Mouse (Mus musculus) embryonic facial prominence, embryonic 12.5 days (tissue): Measurements from ENCODE around the gene Mybpc1. TPM values are rescaled to one million over a fixed set of nuclear protein-coding genes. Genes with fewer than 3 reads are reported as not detected.

Experiments used
- ATAC-seq: fragments of 200-750 bp; cut with Nextera tagmentation; 2 replicates; pipeline ENCODE4 v1.8.0; 2017; ENCODE audit not compliant: insufficient number of reproducible peaks, insufficient read depth, low FRiP score, low TSS enrichment
- H3K27ac ChIP-seq: fragments of 300-500 bp; sonication (generic); 2 replicates; pipeline ENCODE4 v1.5.1; 2016; ENCODE audit warnings: mild to moderate bottlenecking
- H3K27me3 ChIP-seq: fragments of 300-500 bp; sonication (generic); 2 replicates; pipeline ENCODE4 v1.6.1; 2016; ENCODE audit warnings: mild to moderate bottlenecking, moderate library complexity
- H3K36me3 ChIP-seq: fragments of 300-500 bp; sonication (generic); 2 replicates; pipeline ENCODE4 v1.6.1; 2016; ENCODE audit warnings: mild to moderate bottlenecking
- H3K4me1 ChIP-seq: fragments of 300-500 bp; sonication (generic); 2 replicates; pipeline ENCODE4 v1.6.1; 2016
- H3K4me2 ChIP-seq: fragments of 300-500 bp; sonication (generic); replicated peaks from 2 replicates; pipeline ENCODE4 v1.6.1; 2016; ENCODE audit warnings: mild to moderate bottlenecking, moderate library complexity
- H3K4me3 ChIP-seq: fragments of 300-500 bp; sonication (generic); 2 replicates; pipeline ENCODE4 v1.5.1; 2016; ENCODE audit warnings: mild to moderate bottlenecking
- H3K9ac ChIP-seq: fragments of 300-500 bp; sonication (generic); 2 replicates; pipeline ENCODE4 v1.6.1; 2016; ENCODE audit warnings: mild to moderate bottlenecking, moderate library complexity
- H3K9me3 ChIP-seq: fragments of 300-500 bp; sonication (generic); 2 replicates; pipeline ENCODE4 v1.6.1; 2016; ENCODE audit warnings: mild to moderate bottlenecking, moderate library complexity
- WGBS: fragments of 180-500 bp; shearing (Covaris S2); methylation state at CpG from one replicate; pipeline ENCODE4 v1.1.7; 2016; 5-methylcytosine and 5-hydroxymethylcytosine counted together
- polyA plus RNA-seq: library from polyadenylated mRNA; unstranded; fragments of >200 nt; fragmentation: Nextera tagmentation; extraction: Ambion mirVana; gene quantifications from 2 replicates; pipeline ENCODE4 v1.2.1, GENCODE M21; 2016

Mybpc1 gene
- polyA plus RNA-seq = 7.5 and 10.9 TPM in 2 replicates

DNA sequence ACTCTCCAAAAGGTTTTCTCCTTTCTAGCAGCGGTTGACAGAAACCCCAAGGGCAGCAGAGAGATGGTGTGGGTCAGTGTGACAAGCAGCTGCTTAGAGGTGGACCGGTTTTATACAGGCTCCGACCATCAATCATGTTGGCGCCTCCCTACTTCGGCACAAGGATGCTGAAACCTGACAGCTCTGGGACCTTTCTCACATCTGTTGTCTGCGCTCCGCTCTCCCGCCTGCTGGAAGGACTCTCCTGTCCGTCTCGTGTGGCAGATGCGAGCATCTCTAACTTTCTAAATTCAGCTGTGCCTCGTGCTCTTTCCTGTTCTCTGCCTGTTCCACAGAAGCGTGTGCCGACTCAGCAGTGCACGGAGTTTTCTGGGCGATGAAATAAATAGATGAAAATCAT lies at the start of gene Mybpc1:
Mybpc1 (minus strand) TSS at position 210 of the 400 bp plus-strand sequence.
- 0 out of 2 replicates have a peak within 1 kb of the TSS, but pooled peaks have one; percentile 22 for H3K4me2 ChIP-seq
- H3K4me3 ChIP-seq = no peak within 1 kb of the TSS
- no peaks in the 10 kb centered on the region; the same call in 1 of the 2 replicates for H3K4me1 ChIP-seq
- no peaks in the 10 kb centered on the region for H3K9me3 ChIP-seq
- no peak for ATAC-seq
- no peaks in the 10 kb centered on the region for H3K36me3 ChIP-seq
- H3K27me3 ChIP-seq = no peaks in the 10 kb centered on the region
- H3K9ac ChIP-seq = no peak within 1 kb of the TSS
- 45% methylated on average over 16 of the region's 16 CpGs for WGBS
- H3K27ac ChIP-seq = no peak within 1 kb of the TSS

- H3K9me3 ChIP-seq = no peaks in the 10 kb centered on the region
- no peak overlapping the region for H3K27ac ChIP-seq
- WGBS = 76% methylated on average over 5 of the region's 5 CpGs
- H3K9ac ChIP-seq = no peak overlapping the region
- H3K36me3 ChIP-seq = no peaks in the 10 kb centered on the region
- H3K4me3 ChIP-seq = no peak overlapping the region
- H3K4me2 ChIP-seq = no peak overlapping the region
- H3K27me3 ChIP-seq = no peaks in the 10 kb centered on the region
- no peaks in the 10 kb centered on the region for H3K4me1 ChIP-seq
- ATAC-seq = no peak
Observed at GRCm38 (mm10) chr10:88645448-88645847, 40.5 kb upstream of the Mybpc1 start.

DNA sequence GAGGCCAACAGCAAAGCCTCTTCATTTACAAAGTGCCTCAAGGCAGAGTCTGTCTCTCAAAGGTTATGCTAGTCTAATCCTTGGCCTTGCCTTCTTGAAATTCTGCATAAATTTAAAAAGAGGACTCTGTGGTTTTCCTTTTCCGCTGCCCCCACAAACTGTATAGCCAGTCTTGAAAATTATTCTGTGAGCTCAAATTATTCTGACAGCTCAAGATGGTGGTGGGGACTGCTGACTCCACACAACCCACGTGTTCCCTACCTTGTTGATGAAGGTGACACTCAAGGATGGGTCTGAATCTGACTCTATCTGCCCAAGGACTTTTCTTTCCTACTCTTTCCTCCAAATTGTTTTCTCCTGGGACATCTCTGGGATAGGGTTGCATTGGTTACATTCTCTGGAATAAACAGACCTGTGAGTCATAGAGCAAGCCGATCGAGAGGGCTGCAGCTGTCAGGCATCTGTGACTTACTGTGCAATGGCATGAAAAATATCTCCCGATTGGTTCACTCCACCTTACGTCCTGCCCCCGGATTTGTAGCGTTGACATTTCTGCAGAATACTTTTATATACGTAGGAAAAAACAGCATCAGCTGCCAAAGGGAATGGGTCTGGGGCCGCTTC lies 26.5 kb upstream of the Mybpc1 start:
- Histone ChIP-seq H3K4me3 (no peak overlapping the region), H3K27me3 (no peaks in the 10 kb centered on the region), H3K36me3 (no peaks in the 10 kb centered on the region), H3K27ac (no peak overlapping the region), H3K9ac (no peak overlapping the region), H3K4me1 (no peaks in the 10 kb centered on the region), H3K4me2 (no peak overlapping the region), H3K9me3 (no peaks in the 10 kb centered on the region)
- WGBS = 69% methylated on average over 10 of the region's 10 CpGs
- no peak for ATAC-seq

GRCm38 (mm10) chr10:88630663-88631329 lies 25.8 kb upstream of the Mybpc1 start:
- no peaks in the 10 kb centered on the region for H3K27me3 ChIP-seq
- WGBS = 84% methylated on average over 2 of the region's 2 CpGs
- H3K4me1 ChIP-seq = no peaks in the 10 kb centered on the region
- no peak overlapping the region for H3K4me2 ChIP-seq
- H3K36me3 ChIP-seq = no peaks in the 10 kb centered on the region
- no peak overlapping the region for H3K4me3 ChIP-seq
- no peak overlapping the region for H3K27ac ChIP-seq
- no peaks in the 10 kb centered on the region for H3K9me3 ChIP-seq
- no peak for ATAC-seq
- H3K9ac ChIP-seq = no peak overlapping the region

DNA sequence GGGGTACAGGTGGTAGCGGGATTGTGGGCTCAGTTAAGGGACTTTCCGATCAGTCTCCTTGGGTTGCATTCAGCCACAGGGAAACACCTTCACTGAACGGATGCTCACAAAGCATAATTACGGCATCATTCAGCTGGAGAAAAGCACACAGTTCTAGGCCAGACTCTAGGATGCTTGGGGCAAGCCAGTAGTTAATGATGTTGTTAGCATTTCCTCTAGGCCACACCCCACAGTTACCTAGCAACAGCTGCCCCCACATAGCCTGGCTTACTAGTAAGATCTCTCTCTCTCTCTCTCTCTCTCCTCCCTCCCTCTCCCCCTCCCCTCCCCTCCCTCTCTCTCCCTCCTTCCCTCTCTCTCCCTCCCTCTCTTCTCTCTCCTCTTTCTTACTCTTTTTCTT lies 22.1 kb upstream of the Mybpc1 start:
- Histone ChIP-seq H3K27me3 (no peaks in the 10 kb centered on the region), H3K36me3 (no peaks in the 10 kb centered on the region), H3K9ac (no peak overlapping the region), H3K4me2 (no peak overlapping the region), H3K27ac (no peak overlapping the region), H3K4me1 (no peaks in the 10 kb centered on the region), H3K4me3 (no peak overlapping the region), H3K9me3 (no peaks in the 10 kb centered on the region)
- WGBS = 64% methylated on average over 4 of the region's 4 CpGs
- ATAC-seq = 0 out of 2 replicates have a peak, but pooled peaks have one; percentile 47

- Histone ChIP-seq H3K9ac (no peak overlapping the region), H3K9me3 (no peaks in the 10 kb centered on the region), H3K4me3 (no peak overlapping the region), H3K4me1 (no peaks in the 10 kb centered on the region), H3K4me2 (no peak overlapping the region), H3K27ac (no peak overlapping the region), H3K36me3 (no peaks in the 10 kb centered on the region), H3K27me3 (no peaks in the 10 kb centered on the region)
- WGBS = 63% methylated on average over 3 of the region's 3 CpGs
- no peak for ATAC-seq
Observed at GRCm38 (mm10) chr10:88626176-88626575, 21.2 kb upstream of the Mybpc1 start.

DNA sequence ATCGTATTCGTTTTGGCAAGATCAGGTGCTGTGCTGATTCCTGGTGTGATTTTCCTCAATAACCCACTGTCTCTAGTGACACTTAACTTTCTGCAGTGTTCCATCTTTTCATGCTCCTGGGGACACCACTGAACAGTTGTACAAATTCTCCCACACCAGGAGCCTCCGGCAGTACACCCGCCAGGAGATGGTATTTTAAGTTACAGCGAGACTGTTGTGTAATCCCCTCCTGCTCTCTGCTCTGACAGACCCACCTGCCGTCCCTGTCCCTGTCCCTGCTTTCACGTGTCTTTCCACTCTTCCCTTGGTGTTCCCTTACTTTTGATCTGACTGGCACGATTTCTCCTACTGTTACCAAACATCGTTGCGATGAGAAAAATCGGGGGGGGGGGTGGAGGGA lies 19.3 kb upstream of the Mybpc1 start:
- Histone ChIP-seq H3K4me2 (no peak overlapping the region), H3K9me3 (no peaks in the 10 kb centered on the region), H3K4me3 (no peak overlapping the region), H3K9ac (no peak overlapping the region), H3K27ac (no peak overlapping the region), H3K27me3 (no peaks in the 10 kb centered on the region), H3K4me1 (no peaks in the 10 kb centered on the region), H3K36me3 (no peaks in the 10 kb centered on the region)
- ATAC-seq = no peak
- WGBS = 87% methylated on average over 11 of the region's 11 CpGs

GRCm38 (mm10) chr10:88622624-88623023 lies 17.7 kb upstream of the Mybpc1 start:
- no peak overlapping the region for H3K4me3 ChIP-seq
- WGBS = 83% methylated on average over 16 of the region's 16 CpGs
- H3K9me3 ChIP-seq = no peaks in the 10 kb centered on the region
- ATAC-seq = no peak
- no peak overlapping the region for H3K9ac ChIP-seq
- H3K4me1 ChIP-seq = no peaks in the 10 kb centered on the region
- H3K27me3 ChIP-seq = no peaks in the 10 kb centered on the region
- no peak overlapping the region for H3K27ac ChIP-seq
- H3K36me3 ChIP-seq = no peaks in the 10 kb centered on the region
- H3K4me2 ChIP-seq = no peak overlapping the region

GRCm38 (mm10) chr10:88620809-88621208 lies 15.9 kb upstream of the Mybpc1 start:
- Histone ChIP-seq H3K4me3 (no peak overlapping the region), H3K27ac (no peak overlapping the region), H3K4me1 (no peaks in the 10 kb centered on the region), H3K27me3 (no peaks in the 10 kb centered on the region), H3K36me3 (no peaks in the 10 kb centered on the region), H3K9ac (no peak overlapping the region), H3K9me3 (no peaks in the 10 kb centered on the region), H3K4me2 (no peak overlapping the region)
- 87% methylated on average over 3 of the region's 3 CpGs for WGBS
- ATAC-seq = no peak

- Histone ChIP-seq H3K4me1 (no peaks in the 10 kb centered on the region), H3K4me2 (no peak overlapping the region), H3K9me3 (no peaks in the 10 kb centered on the region), H3K4me3 (no peak overlapping the region), H3K36me3 (no peaks in the 10 kb centered on the region), H3K27me3 (no peaks in the 10 kb centered on the region), H3K27ac (no peak overlapping the region), H3K9ac (no peak overlapping the region)
- WGBS = 87% methylated on average over 11 of the region's 11 CpGs
- ATAC-seq = no peak
Observed at GRCm38 (mm10) chr10:88613051-88613450, 8.1 kb upstream of the Mybpc1 start.

DNA sequence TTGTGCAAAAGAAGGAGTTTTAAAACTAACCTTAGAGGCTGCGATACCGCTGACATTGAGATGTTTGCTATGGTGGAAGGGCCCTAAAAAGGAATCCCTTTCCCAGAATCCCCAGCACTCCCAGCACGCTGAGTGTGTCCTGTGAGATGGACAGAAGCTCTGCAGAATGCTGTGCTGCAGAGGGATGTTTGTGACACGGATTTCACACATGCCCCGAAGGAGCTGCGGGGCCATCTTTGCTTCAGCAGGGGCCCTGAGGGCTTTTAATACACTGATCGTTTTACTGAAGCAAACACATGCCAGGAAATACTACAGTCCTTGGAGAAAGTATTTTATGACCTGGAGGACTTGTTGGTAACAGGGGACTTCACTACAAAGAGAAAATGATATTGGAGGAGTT lies 1.7 kb upstream of the Mybpc1 start:
- H3K27ac ChIP-seq = no peak overlapping the region
- no peak overlapping the region for H3K4me2 ChIP-seq
- no peak overlapping the region for H3K4me3 ChIP-seq
- no peaks in the 10 kb centered on the region for H3K27me3 ChIP-seq
- 68% methylated on average over 7 of the region's 7 CpGs for whole genome bisulfite sequencing
- no peaks in the 10 kb centered on the region for H3K36me3 ChIP-seq
- H3K9me3 ChIP-seq = no peaks in the 10 kb centered on the region
- no peaks in the 10 kb centered on the region; the same call in 1 of the 2 replicates for H3K4me1 ChIP-seq
- ATAC-seq = no peak
- H3K9ac ChIP-seq = no peak overlapping the region

DNA sequence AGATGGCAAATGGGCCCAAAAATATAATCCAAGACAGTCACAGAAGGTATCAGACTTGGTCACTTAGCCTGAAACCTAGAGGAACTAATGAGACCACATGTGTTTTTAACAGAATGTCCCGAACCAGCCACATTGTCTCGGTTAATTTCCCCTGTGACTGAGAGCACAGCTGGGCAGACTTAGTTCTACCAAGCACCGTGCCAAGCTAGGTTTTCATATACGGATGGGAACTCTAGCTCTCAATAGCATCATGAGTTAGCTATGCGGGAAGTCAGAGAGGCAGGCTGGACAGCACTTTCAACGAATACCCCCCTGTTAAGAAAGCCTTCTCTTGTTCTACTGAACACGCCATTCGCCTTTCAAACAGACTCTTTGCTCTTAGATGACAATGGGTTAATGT lies 1.1 kb upstream of the Mybpc1 start:
- Histone ChIP-seq H3K9ac (no peak overlapping the region), H3K4me2 (no peak overlapping the region), H3K9me3 (no peaks in the 10 kb centered on the region), H3K4me1 (no peaks in the 10 kb centered on the region; the same call in 1 of the 2 replicates), H3K4me3 (no peak overlapping the region), H3K36me3 (no peaks in the 10 kb centered on the region), H3K27ac (no peak overlapping the region), H3K27me3 (no peaks in the 10 kb centered on the region)
- 64% methylated on average over 8 of the region's 8 CpGs for WGBS
- ATAC-seq = no peak
